Mouse (Mus musculus) Patski (cell line): Measurements from ENCODE around the gene Coq10b. TPM values are rescaled to one million over a fixed set of nuclear protein-coding genes. Genes with fewer than 3 reads are reported as not detected.
A peak's percentile ranks its signal among the peaks of the same experiment; 100 is the strongest.
"Not testable (repeated sequence)": the region's sequence is repeated elsewhere in the genome, so short reads cannot be mapped to it uniquely, and the experiment has no call there.

Experiments used
- ATAC-seq: fragments of 100-300 bp; one replicate; pipeline ENCODE4 v1.8.0; 2021
- CTCF ChIA-PET: fragments of 350-600 bp; sonication (Branson Sonifier 250); formaldehyde crosslinking; loops from one replicate; lab custom pipeline; 2022; ENCODE audit warnings: inconsistent platforms; lab: Charles Lee
- POLR2A ChIA-PET: fragments of 350-600 bp; sonication (Branson Sonifier 250); formaldehyde crosslinking; loops from one replicate; lab custom pipeline; 2022; ENCODE audit warnings: antibody characterized with exemption, inconsistent platforms; lab: Charles Lee
- DNase-seq: peaks from one replicate; pipeline ENCODE4 v3.0.0-alpha.2; 2011; ENCODE audit warnings: low read depth, low spot score
- H3K27me3 ChIP-seq: fragments of 371-371 bp; one replicate; pipeline ENCODE4 v1.5.1; 2021
- CTCF ChIP-seq: fragments of 100-300 bp; IDR thresholded peaks from one replicate; pipeline ENCODE4 v1.5.1; 2021
- in situ Hi-C: fragments of 300-500 bp; cut with MboI; formaldehyde crosslinking; loops from 3 replicates; pipeline ENCODE4 v1.11.1; 2018; ENCODE audit warnings: low pct_unique_long_range_greater_than_20kb, mixed read lengths
- polyA plus RNA-seq: library from polyadenylated mRNA; unstranded; gene quantifications from one replicate; pipeline ENCODE4 v1.2.3, GENCODE M21; 2021

Gene Coq10b
- 43.5 TPM for polyA plus RNA-seq

DNA sequence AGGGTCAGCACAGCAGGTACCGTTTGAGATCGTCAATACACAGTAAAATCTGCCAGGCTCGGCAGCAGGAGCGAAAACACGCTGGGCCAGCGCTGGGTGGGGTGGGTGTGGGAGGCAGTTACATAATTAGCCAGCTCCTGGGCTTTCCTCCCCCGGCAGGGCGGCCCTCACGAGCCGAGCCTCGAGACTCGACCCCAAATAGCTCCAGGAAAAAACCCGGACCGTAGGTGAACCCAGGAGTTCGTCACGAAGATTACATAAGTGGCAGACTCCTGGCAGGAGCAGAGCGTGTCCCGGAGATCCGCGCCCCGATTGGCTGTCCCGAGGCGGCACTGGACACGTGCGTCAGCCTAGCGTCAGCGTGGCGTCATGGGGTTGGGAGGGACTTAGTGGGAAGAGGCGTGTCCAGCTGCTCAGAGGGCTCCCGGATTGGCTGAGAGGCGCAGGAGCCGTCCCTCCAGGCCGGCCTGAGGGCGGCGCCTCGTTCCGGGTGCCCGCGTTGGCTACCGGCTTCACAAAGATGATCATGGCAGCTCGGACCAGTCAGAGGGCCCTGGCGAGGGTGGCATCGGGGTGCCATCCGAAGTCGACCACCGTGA is at the start of gene Coq10b:
TSS of gene Coq10b (plus strand) at position 416 of the 599 bp plus-strand sequence.
- no peak for TF ChIP-seq CTCF
- ATAC-seq: peak; percentile 99
- no peaks in the 10 kb centered on the region for H3K27me3 ChIP-seq
- peak; percentile 89 for DNase-seq
- ChIA-PET CTCF (no interaction called here), POLR2A (no interaction called here)
- in situ Hi-C loops: no loop called here

DNA sequence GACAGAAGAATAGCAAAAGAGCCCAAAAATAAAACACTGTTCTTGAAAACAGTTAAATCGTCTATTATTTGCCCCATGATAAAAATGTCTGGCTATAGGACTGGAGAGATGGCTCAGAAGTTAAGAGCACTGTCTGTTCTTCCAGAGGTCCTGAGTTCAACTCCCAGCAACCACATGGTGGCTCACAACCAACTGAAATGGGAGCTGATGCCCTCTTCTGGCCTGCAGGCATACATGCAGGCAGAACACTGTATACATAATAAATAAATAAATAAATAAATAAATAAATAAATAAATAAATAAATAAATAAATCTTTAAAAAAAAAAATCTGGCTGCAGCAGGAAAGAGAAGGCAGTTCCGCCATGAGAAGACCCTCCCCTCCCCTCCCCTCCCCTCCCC is 44.3 kb upstream of the Coq10b start:
- H3K27me3 ChIP-seq, ATAC-seq, in situ Hi-C loops, DNase-seq, POLR2A ChIA-PET: not testable (repeated sequence)
- CTCF ChIA-PET: interaction anchor here (0.8 to 2.9 kb wide), 3 partner anchors 11 to 156 kb away, joined by 3 to 10 read pairs (median 4); no protein-coding TSS in a partner anchor
- peak; percentile 61 for TF ChIP-seq CTCF

DNA sequence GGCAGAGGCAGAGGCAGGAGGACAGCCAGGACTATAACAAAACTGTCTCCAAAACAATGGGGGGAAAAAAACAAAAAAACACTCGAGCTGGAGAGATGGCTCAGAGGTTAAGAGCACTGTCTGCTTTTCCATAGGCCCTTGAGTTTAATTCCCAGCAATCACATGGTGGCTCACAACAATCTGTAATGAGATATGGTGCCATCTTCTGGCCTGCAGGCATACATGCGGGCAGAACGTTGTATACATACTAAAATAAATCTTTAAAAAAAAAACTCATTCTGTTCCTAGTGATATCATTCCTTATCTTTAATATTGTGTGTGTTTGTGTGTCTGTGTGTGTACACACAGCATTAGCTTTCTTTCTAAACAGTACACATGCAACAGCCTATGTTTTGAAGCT is 40.1 kb upstream of the Coq10b start:
- ChIA-PET CTCF (interaction anchor here (0.8 kb wide), 1 partner anchor 9 kb away, joined by 3 read pairs; no protein-coding TSS in a partner anchor), POLR2A (no interaction called here)
- H3K27me3 ChIP-seq: no peaks in the 10 kb centered on the region
- in situ Hi-C loops: no loop called here
- peak; percentile 55 for TF ChIP-seq CTCF
- ATAC-seq: no peak
- no peak for DNase-seq

DNA sequence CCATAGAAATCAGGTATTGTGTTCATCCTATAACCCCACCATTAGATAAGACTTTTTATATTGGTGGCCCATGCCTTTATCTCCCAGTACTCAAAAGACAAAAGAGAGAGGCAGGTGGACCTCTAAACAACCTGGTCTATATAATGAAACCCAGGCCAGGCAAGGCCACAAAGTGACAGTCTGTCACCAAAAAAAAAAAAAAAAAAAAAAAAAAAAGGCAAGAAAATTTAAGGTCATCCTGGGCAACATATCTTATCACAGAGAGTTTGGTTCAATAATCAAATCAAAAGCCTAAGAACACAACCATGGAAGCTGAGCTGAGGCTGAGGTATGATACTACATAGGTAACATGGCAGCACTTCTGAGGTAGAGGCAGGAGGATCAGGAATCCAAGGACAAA is 30.7 kb upstream of the Coq10b start:
- POLR2A ChIA-PET: interaction anchor here (0.7 kb wide), 1 partner anchor 823 kb away, joined by 6 read pairs; no protein-coding TSS in a partner anchor
- no peak for DNase-seq
- in situ Hi-C loops: no loop called here
- CTCF ChIA-PET: no interaction called here
- no peak for TF ChIP-seq CTCF
- H3K27me3 ChIP-seq: no peaks in the 10 kb centered on the region
- no peak for ATAC-seq

DNA sequence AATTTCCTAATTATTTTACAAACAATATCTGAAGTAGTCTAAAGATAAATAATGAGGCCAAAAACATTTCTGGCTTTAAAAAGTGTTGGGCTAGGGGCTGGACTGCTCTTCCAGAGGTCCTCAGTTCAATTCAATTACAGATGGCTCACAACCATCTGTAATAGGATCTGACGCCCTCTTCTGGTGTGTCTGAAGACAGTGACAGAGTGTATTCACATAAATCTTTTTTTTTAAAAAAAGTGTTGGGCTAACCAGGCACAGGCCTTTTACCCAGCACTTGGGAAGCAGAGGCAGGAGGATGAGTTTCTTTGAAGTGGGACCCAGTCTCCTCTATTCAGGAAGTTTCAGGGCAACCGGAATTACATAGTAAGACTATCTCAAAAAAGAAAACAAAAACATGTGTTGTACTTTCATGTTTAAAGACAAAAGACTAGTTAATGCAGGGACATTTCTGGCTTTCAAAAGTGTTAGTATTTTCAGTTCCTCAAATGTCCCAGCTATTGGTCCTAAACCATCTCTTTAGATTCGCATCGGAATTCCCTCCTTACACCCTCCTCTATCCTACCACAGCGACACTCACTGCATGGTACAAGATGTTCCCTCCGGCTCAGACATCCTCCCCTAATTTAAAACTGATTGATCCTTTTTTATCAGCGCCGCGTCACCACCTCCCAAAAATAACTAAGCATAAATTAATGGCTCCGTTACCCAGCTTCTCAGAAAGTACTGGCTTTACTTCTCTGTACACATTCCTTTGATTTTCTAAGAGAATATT is 26.7 kb upstream of the Coq10b start:
- ChIA-PET POLR2A (interaction anchor here (0.6 kb wide), 1 partner anchor 17 kb away, joined by 4 read pairs; no protein-coding TSS in a partner anchor), CTCF (interaction anchor here (1.2 kb wide), 1 partner anchor 9 kb away, joined by 3 read pairs; no protein-coding TSS in a partner anchor)
- ATAC-seq (no peak), DNase-seq (no peak)
- in situ Hi-C loops: no loop called here
- H3K27me3 ChIP-seq: no peaks in the 10 kb centered on the region
- TF ChIP-seq CTCF: peak; percentile 49

DNA sequence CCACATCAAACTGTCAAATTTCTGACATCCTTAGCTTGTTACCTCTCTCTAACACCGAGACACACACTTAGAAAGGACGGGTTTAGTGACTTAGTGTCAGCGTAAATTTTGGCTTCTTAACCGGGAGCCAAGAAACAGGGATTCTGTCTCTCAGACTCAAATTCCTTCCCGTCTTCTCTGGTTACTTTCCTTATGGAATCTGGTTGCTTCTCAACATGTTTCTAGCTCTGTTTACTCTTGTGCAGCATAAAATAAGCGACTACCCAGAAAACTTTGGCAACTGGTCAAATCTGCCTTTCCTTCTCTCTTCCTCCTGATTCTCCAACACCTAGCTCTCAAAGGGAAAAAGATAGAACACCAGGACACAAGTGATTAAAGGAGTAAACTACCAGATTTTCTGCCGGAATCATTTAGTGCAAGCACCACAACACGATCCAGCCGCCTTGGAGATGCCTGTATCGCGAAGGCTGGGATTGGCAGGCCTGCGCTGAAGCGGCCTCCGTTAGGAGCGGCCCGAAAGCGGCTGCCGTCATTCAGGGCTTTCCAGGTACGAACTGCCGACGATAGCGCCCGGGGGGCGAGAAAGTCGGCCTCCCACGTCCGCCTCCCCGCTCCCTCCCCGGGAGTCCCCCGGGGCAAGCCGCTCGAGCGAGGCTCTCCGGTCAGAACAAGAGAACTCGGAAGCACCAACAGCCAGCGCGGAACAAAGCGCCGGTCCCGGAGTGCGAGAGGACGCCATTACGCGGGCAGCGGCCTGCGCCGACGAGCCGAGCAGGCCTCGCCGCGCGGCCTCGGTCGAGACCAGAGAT is 25.9 kb upstream of the Coq10b start:
- ChIA-PET CTCF (interaction anchor here (1.2 kb wide), 1 partner anchor 10 kb away, joined by 3 read pairs; no protein-coding TSS in a partner anchor), POLR2A (no interaction called here)
- ATAC-seq: peak; percentile 55
- TF ChIP-seq CTCF: no peak
- in situ Hi-C loops: no loop called here
- H3K27me3 ChIP-seq: no peaks in the 10 kb centered on the region
- no peak for DNase-seq

DNA sequence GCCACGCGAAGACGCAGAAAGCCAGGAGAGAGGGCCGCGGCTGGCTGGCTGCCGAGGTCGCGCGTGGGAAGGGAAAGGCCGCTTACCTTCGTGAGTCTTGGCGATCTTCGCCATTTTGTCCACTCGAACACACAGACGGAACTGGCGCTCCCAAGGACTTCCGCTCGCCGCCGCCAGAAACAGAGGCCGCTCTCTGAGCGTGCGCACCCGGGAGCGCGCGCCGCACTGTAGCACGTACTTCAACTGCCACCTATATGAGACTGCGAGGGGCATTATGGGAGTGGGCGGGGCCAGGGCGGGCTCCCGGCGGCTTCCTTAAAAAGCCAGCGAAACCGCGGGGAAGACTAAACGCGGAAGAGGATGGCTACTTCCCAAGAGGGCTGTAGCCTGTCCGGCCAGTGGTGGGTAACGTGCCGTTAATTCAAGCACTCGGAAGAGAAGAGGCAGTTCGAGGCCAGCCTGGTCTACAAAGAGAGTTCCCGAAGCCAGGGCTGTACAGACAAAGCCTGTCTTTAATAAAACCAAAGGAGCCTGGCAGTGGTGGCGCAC is 25.2 kb upstream of the Coq10b start, which contains the start of gene Sf3b1:
TSS of gene Sf3b1 (minus strand) at position 229 of the 549 bp plus-strand sequence.
- POLR2A ChIA-PET: no interaction called here
- peak; percentile 87 for ATAC-seq

DNA sequence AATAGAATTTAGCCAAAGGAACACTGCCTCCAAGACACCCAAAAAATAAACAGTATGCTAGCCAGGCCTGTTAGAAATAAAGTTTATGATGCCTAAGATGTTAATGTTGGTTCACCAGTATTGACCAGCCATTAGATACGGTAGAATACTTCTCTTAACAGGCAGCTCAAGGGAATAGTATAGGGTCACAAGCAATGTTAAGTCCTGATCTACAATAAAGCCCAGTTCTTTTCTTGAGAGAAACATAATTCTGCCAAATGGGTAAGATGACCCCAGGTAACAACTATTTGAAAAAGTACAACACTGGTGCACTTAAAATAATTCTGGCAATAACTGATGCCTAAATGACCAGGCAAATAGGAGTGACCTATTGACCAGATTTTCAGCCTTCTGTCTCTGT is 24.6 kb upstream of the Coq10b start:
- DNase-seq (no peak), ATAC-seq (no peak)
- CTCF ChIA-PET: no interaction called here
- TF ChIP-seq CTCF: no peak
- POLR2A ChIA-PET: no interaction called here
- in situ Hi-C loops: no loop called here
- no peaks in the 10 kb centered on the region for H3K27me3 ChIP-seq

More for the DNA sequence above, 25.2 kb upstream of the Coq10b start, which contains the start of gene Sf3b1:
- peak; percentile 73 for DNase-seq
- no peak for TF ChIP-seq CTCF
- CTCF ChIA-PET: no interaction called here
- in situ Hi-C loops: no loop called here
- H3K27me3 ChIP-seq: no peaks in the 10 kb centered on the region

DNA sequence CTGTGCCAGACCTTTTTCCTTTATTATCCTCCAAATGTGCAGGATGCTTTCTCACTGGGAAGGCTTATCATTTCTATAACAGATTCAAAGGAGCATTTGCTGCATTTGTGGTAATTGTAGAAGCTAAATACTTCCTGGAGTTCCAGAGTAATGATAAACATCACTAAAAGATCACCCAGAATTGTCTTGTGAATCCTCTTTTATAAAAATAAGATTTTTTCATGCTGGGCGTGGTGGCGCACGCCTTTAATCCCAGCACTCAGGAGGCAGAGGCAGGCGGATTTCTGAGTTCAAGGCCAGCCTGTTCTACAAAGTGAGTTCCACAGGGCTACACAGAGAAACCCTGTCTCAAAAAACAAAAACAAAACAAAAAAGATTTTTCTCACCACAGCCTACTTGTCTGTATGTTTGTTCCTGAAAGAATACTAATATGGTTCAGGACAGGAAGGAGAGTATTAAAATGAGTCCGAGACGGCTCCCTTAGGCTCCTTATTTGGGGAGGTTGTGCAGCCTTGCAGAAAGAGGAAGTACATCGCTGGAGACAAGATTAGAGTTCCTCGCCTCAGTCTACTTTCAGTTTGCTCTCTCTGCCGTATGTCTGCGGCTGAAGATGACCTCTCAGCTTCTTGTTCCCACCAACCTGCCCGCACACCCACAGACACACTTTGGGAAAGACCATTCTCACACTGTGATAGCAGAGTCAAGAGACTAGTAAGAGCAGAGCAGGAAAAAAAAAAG is 23.9 kb upstream of the Coq10b start:
- ChIA-PET POLR2A (no interaction called here), CTCF (interaction anchor here (1.0 kb wide), 1 partner anchor 16 kb away, joined by 4 read pairs; no protein-coding TSS in a partner anchor)
- no peak for DNase-seq

More for the DNA sequence above, 23.9 kb upstream of the Coq10b start:
- in situ Hi-C loops: no loop called here
- no peaks in the 10 kb centered on the region for H3K27me3 ChIP-seq
- no peak for ATAC-seq
- TF ChIP-seq CTCF: no peak
